Mouse (Mus musculus): Measurements from ENCODE around the gene Ribc1. TPM values are rescaled to one million over a fixed set of nuclear protein-coding genes. Genes with fewer than 3 reads are reported as not detected.
A peak's percentile ranks its signal among the peaks of the same experiment; 100 is the strongest.

Ribc1 gene
- polyA plus RNA-seq, 1 experiment from 2014 or later: 1.8 TPM

DNA sequence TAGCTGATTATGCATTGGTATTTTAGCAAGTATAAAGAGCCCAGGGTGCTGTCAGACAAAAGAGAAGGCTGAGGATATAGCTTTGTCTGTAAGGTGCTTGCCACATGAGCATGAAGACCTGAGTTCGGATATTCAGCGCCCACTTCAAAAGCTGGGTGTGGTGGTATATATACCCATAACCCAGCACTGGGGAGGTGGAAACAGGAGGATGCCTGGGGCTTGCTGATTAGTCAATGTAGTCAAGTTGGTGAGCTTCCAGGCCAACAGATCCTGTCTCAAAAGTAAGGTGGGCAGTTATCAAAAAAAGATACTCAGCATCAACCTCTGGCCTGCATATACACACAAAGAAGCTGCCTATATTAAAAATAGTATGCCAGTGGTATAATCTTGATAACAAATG, 3.2 kb upstream of the Ribc1 start:
- no peak overlapping the region for H3K9ac ChIP-seq (replicated peaks)
- H3K4me2 ChIP-seq (ENCODE audit: low read depth, low read length): peak overlapping the region; percentile 50
- WGBS (ENCODE audit: insufficient replicate concordance): 56% methylated on average over 2 of the region's 2 CpGs
- ATAC-seq (no peak), DNase-seq (peak; percentile 15)
- no peaks in the 10 kb centered on the region for H3K27me3 ChIP-seq (ENCODE audit: insufficient read depth, low read length)
- H3K4me3 ChIP-seq (ENCODE audit: low read depth, low read length): no peak overlapping the region
- no peaks in the 10 kb centered on the region for H3K9me3 ChIP-seq (ENCODE audit: low read length)
- H3K27ac ChIP-seq (ENCODE audit: low read depth): no peak overlapping the region
- H3K4me1 ChIP-seq (ENCODE audit: insufficient read depth): no peaks in the 10 kb centered on the region
- peak; percentile 23; the same call in 1 of the 2 replicates for TF ChIP-seq EP300 (IDR thresholded peaks at IDR 0.05; ENCODE audit: low read depth)
- TF ChIP-seq CTCF (IDR thresholded peaks at IDR 0.05; ENCODE audit: low read depth): no peak
- H3K36me3 ChIP-seq (replicated peaks; ENCODE audit: insufficient read depth, low read length): peaks cover 4% of the 10 kb centered on the region

DNA sequence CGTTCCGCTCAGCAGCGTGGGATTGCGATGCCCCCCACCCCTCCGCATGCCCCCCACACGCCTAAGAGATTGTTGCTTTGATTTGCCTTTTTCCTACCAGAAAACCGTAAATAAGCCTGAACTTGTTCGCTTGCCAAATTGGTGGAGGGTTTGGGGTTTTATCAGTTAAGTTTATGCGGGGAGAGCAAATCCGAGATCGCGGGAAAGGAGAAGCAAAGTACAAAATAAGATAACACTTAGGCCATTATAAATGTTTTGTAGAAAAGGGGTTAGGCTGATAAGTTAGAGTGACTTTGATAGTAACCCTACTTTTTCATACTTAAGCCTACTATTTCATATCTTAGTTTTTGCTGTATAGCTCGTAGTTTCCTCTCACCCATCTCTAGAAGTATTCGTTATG, 1.1 kb upstream of the Ribc1 start:
- Histone ChIP-seq H3K9ac (replicated peaks) (peak overlapping the region; percentile 74), H3K9me3 (ENCODE audit: low read length) (no peaks in the 10 kb centered on the region), H3K4me2 (ENCODE audit: low read depth, low read length) (peak overlapping the region; percentile 81), H3K36me3 (replicated peaks; ENCODE audit: insufficient read depth, low read length) (no peaks in the 10 kb centered on the region), H3K4me3 (ENCODE audit: low read depth, low read length) (peak overlapping the region; percentile 62), H3K4me1 (ENCODE audit: insufficient read depth) (no peaks in the 10 kb centered on the region), H3K27ac (ENCODE audit: low read depth) (peak overlapping the region; percentile 89), H3K27me3 (ENCODE audit: insufficient read depth, low read length) (no peaks in the 10 kb centered on the region)
- TF ChIP-seq CTCF (IDR thresholded peaks at IDR 0.05; ENCODE audit: low read depth): no peak
- no peak for TF ChIP-seq EP300 (IDR thresholded peaks at IDR 0.05; ENCODE audit: low read depth)
- ATAC-seq (no peak), DNase-seq (no peak)
- WGBS (ENCODE audit: insufficient replicate concordance): 17% methylated on average over 14 of the region's 14 CpGs

DNA sequence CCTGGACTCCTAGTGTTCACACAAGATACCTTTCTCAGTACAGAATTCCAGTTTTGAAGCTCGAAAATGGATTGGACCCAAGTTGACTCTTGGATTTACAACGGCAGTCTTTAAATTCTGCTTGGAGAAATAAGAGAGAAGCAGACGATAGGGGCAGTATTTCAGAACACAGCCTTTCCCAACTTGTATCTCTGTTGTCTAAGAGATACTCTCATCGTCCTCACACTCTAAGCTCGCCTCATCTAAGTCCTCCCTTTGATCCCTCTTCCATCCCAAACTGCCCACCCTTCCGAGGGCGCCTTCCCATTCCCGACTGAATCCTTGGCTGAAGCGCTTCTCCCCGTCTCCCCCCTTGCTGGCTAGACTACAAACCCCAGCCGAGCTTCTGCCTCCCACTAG, 344 bp downstream of the Ribc1 start:
- Histone ChIP-seq H3K9me3 (ENCODE audit: low read length) (no peaks in the 10 kb centered on the region), H3K4me2 (ENCODE audit: low read depth, low read length) (peak overlapping the region; percentile 81), H3K4me3 (ENCODE audit: low read depth, low read length) (peak overlapping the region; percentile 62), H3K36me3 (replicated peaks; ENCODE audit: insufficient read depth, low read length) (no peaks in the 10 kb centered on the region), H3K4me1 (ENCODE audit: insufficient read depth) (no peaks in the 10 kb centered on the region), H3K27ac (ENCODE audit: low read depth) (peak overlapping the region; percentile 89), H3K27me3 (ENCODE audit: insufficient read depth, low read length) (no peaks in the 10 kb centered on the region), H3K9ac (replicated peaks) (peak overlapping the region; percentile 74)
- TF ChIP-seq CTCF (IDR thresholded peaks at IDR 0.05; ENCODE audit: low read depth) (peak; percentile 26; the same call in 1 of the 2 replicates), EP300 (IDR thresholded peaks at IDR 0.05; ENCODE audit: low read depth) (no peak)
- peak; percentile 8; the same call in 1 of the 2 replicates for ATAC-seq
- no peak for DNase-seq
- 20% methylated on average over 11 of the region's 11 CpGs for WGBS (ENCODE audit: insufficient replicate concordance)

DNA sequence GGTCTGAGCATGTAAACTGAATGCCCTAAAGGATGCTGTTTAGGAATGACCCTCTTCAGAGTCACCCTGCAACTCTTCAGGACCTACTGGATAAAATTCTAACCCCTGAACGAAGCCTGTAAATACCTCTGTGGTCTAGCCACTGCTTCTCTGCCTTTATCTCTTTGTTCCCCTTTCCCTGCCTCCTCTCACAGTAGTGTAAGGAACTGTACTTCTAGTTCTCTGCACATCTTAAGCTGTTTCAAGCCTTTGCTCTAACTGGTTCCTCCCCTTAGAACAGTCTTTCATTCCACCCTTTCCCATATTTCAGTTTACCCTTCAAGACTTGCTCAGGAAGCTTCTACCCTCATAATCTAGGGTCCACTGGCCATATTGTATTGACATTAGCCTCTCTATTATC, 8.2 kb downstream of the Ribc1 start:
- H3K27me3 ChIP-seq (ENCODE audit: insufficient read depth, low read length): no peaks in the 10 kb centered on the region

DNA sequence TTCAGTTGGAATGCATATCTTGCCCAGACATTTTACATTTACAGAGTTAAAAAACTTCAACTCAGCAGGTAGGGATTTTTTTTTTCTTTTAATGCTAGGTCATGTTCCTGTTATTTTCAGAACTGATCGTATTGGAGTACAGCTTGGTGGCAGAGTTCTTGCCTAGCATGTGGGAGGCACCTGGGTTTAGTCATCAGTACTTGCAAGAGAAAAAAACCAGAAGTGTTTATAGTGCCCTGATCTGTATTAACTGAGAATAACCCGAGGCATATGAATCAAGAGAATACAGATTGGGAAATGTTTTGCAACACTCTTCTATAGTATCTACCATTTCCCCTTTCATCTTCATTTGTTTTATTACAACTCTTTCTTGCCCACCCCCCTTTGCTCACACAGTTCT, 13.2 kb downstream of the Ribc1 start:
- no peaks in the 10 kb centered on the region; the same call in none of the 2 replicates for H3K4me1 ChIP-seq (ENCODE audit: insufficient read depth)
- no peak overlapping the region for H3K27ac ChIP-seq (ENCODE audit: low read depth)
- H3K4me2 ChIP-seq (ENCODE audit: low read depth, low read length): peak overlapping the region; percentile 79
- TF ChIP-seq EP300 (IDR thresholded peaks at IDR 0.05; ENCODE audit: low read depth) (no peak), CTCF (IDR thresholded peaks at IDR 0.05; ENCODE audit: low read depth) (no peak)
- H3K9me3 ChIP-seq (ENCODE audit: low read length): no peaks in the 10 kb centered on the region
- no peak overlapping the region for H3K4me3 ChIP-seq (ENCODE audit: low read depth, low read length)
- H3K9ac ChIP-seq (replicated peaks): no peak overlapping the region
- H3K36me3 ChIP-seq (replicated peaks; ENCODE audit: insufficient read depth, low read length): peaks cover 2% of the 10 kb centered on the region; the same call in 1 of the 2 replicates
- DNase-seq (no peak), ATAC-seq (no peak)
- H3K27me3 ChIP-seq (ENCODE audit: insufficient read depth, low read length): 0 out of 2 replicates have a peak, but pooled peaks cover 4% of the 10 kb centered on the region
- WGBS (ENCODE audit: insufficient replicate concordance): 51% methylated on average over 2 of the region's 2 CpGs

More for the DNA sequence above, 8.2 kb downstream of the Ribc1 start:
- no peak overlapping the region for H3K4me3 ChIP-seq (ENCODE audit: low read depth, low read length)
- DNase-seq (no peak), ATAC-seq (no peak)
- peaks cover 2% of the 10 kb centered on the region; the same call in 1 of the 2 replicates for H3K36me3 ChIP-seq (replicated peaks; ENCODE audit: insufficient read depth, low read length)
- no peak overlapping the region for H3K4me2 ChIP-seq (ENCODE audit: low read depth, low read length)
- no peaks in the 10 kb centered on the region for H3K9me3 ChIP-seq (ENCODE audit: low read length)
- H3K9ac ChIP-seq (replicated peaks): no peak overlapping the region
- WGBS (ENCODE audit: insufficient replicate concordance): 42% methylated on average over 1 of the region's 1 CpGs
- TF ChIP-seq CTCF (IDR thresholded peaks at IDR 0.05; ENCODE audit: low read depth) (no peak), EP300 (IDR thresholded peaks at IDR 0.05; ENCODE audit: low read depth) (no peak)
- no peak overlapping the region for H3K27ac ChIP-seq (ENCODE audit: low read depth)
- H3K4me1 ChIP-seq (ENCODE audit: insufficient read depth): no peaks in the 10 kb centered on the region; the same call in none of the 2 replicates

DNA sequence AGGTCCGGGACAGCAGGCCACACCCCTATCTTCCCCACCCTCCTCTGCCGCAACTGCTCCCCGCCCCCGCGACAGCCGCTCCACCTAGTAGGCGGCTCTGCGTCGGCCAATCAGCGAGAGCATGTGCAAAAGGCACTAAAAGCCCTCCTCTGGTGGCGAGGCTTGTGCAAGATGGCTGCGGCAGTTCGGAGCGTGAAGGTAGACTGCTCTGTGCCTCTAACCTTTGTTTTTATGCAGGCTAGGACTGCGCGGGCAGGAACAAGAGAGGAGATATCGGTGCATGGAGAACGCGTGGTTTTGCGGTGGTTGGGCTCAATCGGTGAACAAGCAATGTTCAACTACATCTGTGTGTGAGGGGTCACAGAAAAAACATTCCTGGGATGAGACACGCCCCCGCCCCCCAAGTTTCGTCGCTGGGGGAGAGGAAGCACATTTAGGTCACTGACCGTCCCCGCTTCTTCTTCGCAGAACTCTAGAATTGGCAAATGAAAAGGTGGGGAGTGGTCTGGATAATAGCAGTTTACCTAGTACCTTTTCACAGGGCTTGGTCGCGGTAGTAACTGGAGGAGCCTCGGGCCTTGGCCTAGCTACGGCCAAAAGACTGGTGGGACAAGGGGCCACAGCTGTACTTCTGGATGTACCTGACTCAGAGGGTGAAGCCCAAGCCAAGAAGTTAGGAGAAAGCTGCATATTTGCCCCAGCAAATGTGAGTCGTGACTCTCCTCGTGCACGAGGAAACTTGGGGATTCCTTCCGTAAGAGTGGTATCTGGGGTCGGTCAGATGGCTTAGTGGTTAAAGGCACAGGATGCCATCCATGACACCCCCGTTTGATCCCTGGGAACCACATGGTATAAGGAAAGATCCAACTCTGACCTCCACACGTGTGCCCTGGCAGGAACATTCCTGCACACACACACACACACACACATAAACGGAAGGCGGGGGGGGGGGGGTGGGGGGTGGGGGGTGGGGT, 14.1 kb downstream of the Ribc1 start, which contains the start of gene Hsd17b10:
Gene Hsd17b10, plus strand, starts transcription at position 109 of the 974 bp plus-strand sequence.
- 0 out of 2 replicates have a peak, but pooled peaks cover 4% of the 10 kb centered on the region for H3K27me3 ChIP-seq (ENCODE audit: insufficient read depth, low read length)
- peaks cover 2% of the 10 kb centered on the region; the same call in 1 of the 2 replicates for H3K36me3 ChIP-seq (replicated peaks; ENCODE audit: insufficient read depth, low read length)
- peak within 1 kb of the TSS; percentile 59 for H3K9ac ChIP-seq (replicated peaks)
- DNase-seq (peak; percentile 88), ATAC-seq (peak; percentile 97)
- TF ChIP-seq EP300 (IDR thresholded peaks at IDR 0.05; ENCODE audit: low read depth) (no peak), CTCF (IDR thresholded peaks at IDR 0.05; ENCODE audit: low read depth) (peak; percentile 33)
- H3K4me1 ChIP-seq (ENCODE audit: insufficient read depth): no peaks in the 10 kb centered on the region; the same call in none of the 2 replicates
- no peaks in the 10 kb centered on the region for H3K9me3 ChIP-seq (ENCODE audit: low read length)
- H3K4me3 ChIP-seq (ENCODE audit: low read depth, low read length): peak within 1 kb of the TSS; percentile 57
- H3K4me2 ChIP-seq (ENCODE audit: low read depth, low read length): peak within 1 kb of the TSS; percentile 79
- 23% methylated on average over 38 of the region's 41 CpGs for WGBS (ENCODE audit: insufficient replicate concordance)
- peak within 1 kb of the TSS; percentile 86 for H3K27ac ChIP-seq (ENCODE audit: low read depth)
